Mouse (Mus musculus): ENCODE results near the gene Tsfm.
"Not testable (repeated sequence)": the region's sequence is repeated elsewhere in the genome, so short reads cannot be mapped to it uniquely, and the experiment has no call there.

Gene Tsfm

GRCm38 (mm10) chr10:127030336-127031296 is at the start of gene Tsfm:
Gene Tsfm, minus strand, starts transcription at chr10:127030840.
- DNase-seq = peak; percentile 79 to 82

GRCm38 (mm10) chr10:127079665-127080391 is 49.2 kb upstream of the Tsfm start:
- no peak for DNase-seq

DNA sequence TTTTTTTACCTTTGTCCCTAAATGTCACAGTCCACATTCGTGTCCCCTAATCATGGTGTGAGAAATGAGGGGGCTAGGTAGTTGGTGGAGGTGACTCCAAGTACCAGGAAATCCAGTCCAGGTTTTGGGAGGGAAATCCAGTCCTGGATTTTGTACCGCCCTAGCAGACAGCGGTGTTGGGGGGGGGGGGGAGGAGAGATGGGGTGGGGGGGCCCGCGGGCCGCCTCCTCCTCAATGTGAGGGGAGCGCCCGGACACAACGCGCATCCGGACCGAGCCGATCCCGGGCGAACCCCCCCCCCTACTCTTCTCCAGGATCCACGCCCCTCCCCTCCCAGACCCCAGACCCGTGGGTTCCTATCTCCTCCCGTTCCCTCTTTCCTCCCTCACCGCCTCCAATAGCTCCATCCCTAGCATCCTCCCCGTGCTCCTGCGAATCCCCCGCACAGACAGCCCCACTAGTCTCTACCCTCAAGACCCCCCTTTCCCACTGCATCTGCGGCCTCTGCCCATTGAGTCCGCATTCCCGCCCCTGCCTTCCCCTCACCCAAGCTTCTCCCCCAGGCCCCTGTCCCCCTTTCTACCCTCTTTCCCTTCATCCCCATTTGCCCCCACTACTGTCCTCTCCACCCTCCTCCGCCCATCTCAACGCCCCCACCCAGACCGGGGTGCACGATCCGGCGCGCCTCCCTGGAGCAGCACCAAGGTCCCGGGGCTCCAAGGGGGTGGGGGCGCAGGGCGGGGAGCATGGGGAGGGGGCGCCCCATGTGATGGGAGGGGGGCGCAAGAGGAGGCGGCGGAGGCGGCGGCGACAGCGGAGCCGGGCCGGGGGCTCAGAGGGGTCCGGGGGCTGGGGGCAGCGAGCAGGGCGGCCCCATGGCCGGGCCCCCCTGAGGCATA is 48.3 kb upstream of the Tsfm start:
- no peak for DNase-seq

DNA sequence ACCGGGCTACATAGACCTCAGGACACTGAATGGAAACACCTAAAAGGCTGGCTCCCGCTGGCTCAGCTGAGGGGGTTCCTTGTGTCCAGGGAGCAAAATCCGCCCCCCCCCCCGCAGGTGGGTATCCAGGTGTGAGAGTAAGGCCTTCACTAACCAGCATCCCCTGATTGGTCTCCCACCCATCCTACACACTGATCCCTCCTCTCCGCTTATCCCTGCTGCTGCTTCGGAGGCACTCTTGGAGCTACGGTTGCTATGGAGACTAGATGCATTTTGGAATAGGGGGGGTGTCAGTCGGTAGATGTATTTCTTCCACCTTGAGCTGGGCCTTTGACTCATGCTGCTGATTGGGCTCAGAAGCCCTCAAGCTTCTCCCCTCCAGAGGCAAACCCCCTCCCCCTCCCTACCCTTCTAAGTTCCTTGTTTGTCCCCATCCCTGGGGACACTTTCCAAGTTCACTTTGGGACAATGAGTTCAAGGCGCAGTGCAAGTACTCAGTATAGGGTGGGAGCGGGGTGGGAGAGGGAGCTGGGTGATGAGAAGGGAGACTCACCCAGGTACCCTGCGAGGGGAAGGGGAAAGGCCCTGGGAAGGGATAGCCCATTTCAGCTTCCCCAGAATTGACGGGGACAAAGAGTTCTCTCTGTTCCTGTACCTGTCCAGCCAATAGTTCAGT is 47.5 kb upstream of the Tsfm start:
- no peak for DNase-seq

- DNase-seq = no peak
Measured at GRCm38 (mm10) chr10:127077515-127077914, 46.9 kb upstream of the Tsfm start.

- peak; percentile 53 to 71 for DNase-seq
Measured at GRCm38 (mm10) chr10:127076082-127076481, 45.4 kb upstream of the Tsfm start.

GRCm38 (mm10) chr10:127075651-127076050 is 45.0 kb upstream of the Tsfm start:
- no peak for DNase-seq

DNA sequence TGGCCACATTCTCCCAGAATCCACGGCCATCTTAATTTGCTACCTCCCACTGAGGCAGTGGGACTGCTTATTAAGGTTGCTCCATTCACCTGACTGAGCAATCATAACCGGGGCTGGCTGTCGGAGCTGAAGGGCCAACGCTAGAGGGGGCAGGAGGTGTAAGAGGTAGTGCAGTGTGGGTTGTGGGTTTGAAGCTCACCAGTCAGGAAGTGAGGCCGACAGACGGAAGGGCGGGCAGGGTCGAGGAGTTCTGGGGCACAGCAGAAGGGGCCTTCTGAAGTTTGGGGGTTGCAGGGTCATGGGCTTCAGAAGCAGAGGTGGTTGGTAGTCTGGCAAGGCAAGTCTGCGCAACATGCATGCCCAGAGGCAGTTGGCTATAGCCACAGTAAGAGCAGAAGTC is 44.4 kb upstream of the Tsfm start, which contains the start of gene Agap2:
Gene Agap2, plus strand, starts transcription at position 205 of the 400 bp plus-strand sequence.
- peak; percentile 80 to 86 for DNase-seq

DNA sequence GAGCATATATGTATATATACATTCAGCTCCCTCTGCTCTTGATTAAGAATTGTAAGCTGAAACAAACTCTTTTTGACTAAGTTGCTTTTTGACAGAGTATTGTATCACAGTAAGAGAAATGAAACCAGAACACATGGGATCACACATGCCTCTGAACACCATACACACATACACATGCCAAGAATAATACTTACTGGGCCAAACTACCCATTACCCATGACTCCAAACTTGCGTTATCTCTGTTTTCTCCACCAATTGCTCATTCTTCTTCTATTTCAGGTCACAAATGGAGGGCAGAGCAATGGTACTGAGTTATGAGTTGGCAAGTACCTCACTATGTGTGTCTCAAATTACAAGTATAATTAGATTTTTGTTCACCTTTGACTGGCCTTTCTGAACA is 43.3 kb upstream of the Tsfm start:
- DNase-seq = no peak

- DNase-seq = not testable (repeated sequence)
Measured at GRCm38 (mm10) chr10:127072969-127073368, 42.3 kb upstream of the Tsfm start.

DNA sequence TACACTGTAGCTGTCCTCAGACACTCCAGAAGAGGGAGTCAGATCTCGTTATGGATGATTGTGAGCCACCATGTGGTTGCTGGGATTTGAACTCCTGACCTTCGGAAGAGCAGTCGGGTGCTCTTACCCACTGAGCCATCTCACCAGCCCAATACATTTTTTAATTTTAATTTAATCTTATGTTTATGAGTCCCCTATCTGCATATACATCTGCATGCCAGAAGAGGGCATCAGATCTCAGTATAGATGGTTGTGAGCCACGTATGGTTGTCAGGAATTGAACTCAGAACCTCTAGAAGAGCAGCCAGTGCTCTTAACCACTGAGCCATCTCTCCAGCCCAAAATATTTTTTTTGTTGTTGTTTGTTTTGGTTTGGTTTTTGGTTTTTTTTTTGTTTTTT is 41.6 kb upstream of the Tsfm start:
- DNase-seq = not testable (repeated sequence)

- DNase-seq = no peak
Measured at GRCm38 (mm10) chr10:127071203-127071602, 40.6 kb upstream of the Tsfm start.

GRCm38 (mm10) chr10:127070190-127071121 is 39.8 kb upstream of the Tsfm start, which contains the start of gene Tspan31:
Gene Tspan31, minus strand, starts transcription at chr10:127070264.
- DNase-seq = peak; percentile 43 to 55

DNA sequence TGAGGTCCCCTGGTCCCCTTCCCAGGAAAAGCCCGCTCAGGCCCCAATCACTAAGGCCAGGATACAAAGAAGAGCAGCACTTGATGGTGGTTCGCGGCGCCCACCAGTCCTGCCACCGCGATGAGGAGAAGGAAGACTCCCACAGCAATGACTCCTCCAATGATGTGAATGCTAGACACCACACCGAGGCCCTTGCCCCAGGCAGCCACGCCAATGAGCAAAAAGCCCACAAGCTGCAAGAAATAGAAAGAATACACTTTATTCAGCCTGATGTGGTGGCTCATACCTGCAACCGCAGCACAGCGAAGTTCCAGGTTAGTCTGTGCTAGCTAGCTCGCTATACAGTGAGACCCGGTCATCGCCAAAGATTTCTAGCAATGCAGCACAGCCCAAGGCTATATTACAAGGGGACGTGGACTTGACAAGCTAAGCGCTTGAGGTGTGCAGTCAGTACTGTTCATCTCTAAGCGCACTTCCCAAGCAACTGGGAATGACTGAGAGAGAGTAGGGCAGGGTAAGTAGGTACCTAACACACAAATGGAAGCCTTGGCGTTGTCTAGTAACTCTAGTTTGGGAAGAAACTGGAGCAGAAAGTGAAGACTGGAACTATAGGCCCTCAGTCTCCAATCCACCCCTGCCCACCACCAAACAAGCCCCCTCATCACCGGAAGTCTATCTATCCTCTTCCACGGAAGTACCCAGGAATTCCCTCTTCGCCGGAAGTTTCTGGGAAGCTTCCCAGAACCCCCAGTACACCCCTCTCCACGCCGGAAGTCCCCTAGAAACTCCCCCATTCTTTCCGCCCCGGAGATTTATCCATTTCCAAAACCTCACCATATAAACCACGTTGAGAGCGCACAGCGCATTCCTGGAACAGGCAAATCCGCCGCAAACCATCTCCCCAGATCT is 38.9 kb upstream of the Tsfm start:
- DNase-seq = no peak

DNA sequence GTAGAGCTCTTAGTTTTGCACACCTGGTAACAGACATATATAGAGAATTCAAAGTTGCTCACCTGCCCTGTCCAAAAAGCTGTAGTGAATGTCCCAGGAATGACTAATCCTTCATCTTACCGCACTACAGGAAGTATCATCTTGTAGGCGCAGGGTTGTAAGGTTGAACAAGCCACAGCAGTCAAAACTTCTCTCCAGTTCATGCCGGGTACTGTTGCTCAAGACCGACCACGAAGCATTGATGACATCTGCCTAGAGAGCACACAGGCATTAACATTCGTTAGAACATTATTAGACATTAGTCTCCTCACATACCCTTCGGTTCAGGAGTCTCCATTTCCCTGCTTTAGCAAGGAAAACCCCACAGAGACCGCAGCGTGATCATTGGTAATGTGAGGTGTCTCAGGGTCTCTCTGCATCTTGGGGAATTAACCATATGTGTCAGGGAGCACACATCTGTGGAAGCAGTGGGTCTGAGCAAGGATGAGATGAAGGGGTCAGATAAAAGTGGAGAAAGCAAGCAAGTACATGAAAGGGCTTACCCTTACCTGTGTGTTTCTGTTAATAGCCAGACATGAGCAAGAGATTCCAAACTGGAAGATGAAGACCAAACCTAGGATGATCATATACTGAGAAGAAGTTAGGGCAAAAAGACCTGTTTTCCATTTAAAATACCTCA is 37.9 kb upstream of the Tsfm start:
- no peak for DNase-seq

GRCm38 (mm10) chr10:127066519-127067018 is 35.9 kb upstream of the Tsfm start:
- DNase-seq = no peak

- no peak for DNase-seq
Measured at GRCm38 (mm10) chr10:127065981-127066380, 35.3 kb upstream of the Tsfm start.

GRCm38 (mm10) chr10:127063913-127064870 is 33.6 kb upstream of the Tsfm start:
- no peak for DNase-seq

Data from thymus, adult 18-20 months (tissue).